Mouse (Mus musculus) v-Abl transformed pro-B cells (cell line): ENCODE data around the gene Sdk1.
"Not testable (repeated sequence)": the region's sequence is repeated elsewhere in the genome, so short reads cannot be mapped to it uniquely, and the experiment has no call there.

Source experiments
- in situ Hi-C, 2 experiments: fragments of 400-800 bp; cut with MboI; formaldehyde crosslinking; loops; one replicate each; pipeline ENCODE4 v1.15.1; 2025; ENCODE audit not compliant: unreplicated experiment in 2 of 2

Sdk1 gene

GRCm38 (mm10) chr5:141625401-141625800, 384.1 kb downstream of the Sdk1 start:
- in situ Hi-C loops = no loop called here

DNA sequence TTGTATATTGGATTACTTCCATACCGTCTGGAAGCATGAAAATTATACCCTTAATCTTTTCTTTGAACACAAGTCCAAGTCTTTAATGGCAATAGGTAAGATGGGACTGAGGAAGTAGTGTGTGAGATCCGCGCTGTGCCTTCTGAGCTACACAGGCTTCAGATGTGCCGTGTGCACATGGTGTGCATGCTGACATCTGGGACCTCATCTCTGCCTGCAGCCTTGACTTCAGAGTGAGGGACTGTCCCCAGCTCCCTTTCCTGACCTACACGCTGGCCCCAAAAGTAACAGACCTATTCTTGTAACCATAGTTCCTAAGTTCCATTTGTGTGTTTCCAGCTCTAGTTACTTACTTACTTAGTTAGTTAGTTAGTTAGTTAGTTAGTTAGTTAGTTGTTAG, 390.4 kb downstream of the Sdk1 start:
- in situ Hi-C loops = no loop called here

GRCm38 (mm10) chr5:141633271-141633670, 392.0 kb downstream of the Sdk1 start:
- in situ Hi-C loops = no loop called here

GRCm38 (mm10) chr5:141636406-141636805, 395.1 kb downstream of the Sdk1 start:
- in situ Hi-C loops = no loop called here

DNA sequence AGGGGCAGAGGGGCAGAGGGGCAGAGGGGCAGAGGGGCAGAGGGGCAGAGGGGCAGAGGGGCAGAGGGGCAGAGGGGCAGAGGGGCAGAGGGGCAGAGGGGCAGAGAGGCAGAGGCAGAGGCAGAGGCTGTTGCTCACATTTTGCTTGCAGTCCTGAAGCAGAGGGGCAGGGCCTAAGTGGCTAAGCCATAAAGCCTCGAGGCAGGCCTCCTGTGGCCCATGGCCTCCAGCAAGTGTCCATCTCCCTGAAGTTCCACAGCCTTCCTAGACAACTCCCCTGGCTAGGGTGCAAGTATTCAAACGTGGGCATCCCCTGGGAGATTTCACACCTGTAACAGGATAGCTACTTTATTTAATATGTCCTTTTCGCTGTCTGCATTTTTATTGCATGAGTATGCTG, 395.8 kb downstream of the Sdk1 start:
- in situ Hi-C loops = not testable (repeated sequence)

DNA sequence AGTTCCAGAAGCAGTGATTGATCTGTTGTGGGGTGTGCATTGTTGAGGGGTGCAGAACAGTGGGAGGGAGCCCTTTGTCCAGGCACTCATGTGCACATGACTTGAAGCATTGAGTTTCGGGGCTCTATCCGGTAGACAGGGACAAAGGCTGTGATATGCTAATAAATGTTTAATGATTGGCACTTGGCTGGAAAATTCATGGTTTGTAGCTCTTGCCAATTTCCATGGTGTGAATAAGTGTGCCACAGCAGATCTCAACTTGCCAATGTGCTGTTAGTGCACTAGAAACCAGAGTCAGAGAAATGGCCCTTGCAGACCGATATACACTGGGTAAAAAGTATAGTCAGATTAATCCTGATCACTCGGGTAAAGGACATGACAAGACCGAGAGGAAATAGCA, 404.4 kb downstream of the Sdk1 start:
- in situ Hi-C loops = no loop called here

- in situ Hi-C loops = no loop called here
Measured at GRCm38 (mm10) chr5:141646621-141647020, 405.3 kb downstream of the Sdk1 start.

GRCm38 (mm10) chr5:141649831-141650375, 408.6 kb downstream of the Sdk1 start:
- in situ Hi-C loops = no loop called here

GRCm38 (mm10) chr5:141651690-141652377, 410.5 kb downstream of the Sdk1 start:
- in situ Hi-C loops = no loop called here

GRCm38 (mm10) chr5:141676371-141676770, 435.1 kb downstream of the Sdk1 start:
- in situ Hi-C loops = no loop called here

DNA sequence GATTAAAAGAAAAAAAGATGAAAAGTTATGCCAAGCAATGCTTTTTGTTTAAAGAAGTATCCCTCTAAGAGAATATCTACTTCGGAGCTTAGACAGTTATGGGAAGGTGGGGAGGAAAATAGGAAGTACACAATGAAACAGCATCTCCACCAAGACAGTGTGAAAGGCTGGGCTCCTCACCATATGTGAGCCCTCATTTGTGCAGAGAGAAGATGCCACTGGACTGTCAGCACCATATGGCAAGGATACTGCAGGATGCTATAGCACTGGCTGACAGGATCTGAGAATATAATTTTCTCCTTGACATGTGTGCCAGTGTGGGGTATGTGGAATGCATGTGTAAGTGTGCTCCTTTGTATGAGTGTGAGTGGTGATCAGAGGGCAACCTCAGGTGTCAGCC, 435.7 kb downstream of the Sdk1 start:
- in situ Hi-C loops = no loop called here

- in situ Hi-C loops = no loop called here
Measured at GRCm38 (mm10) chr5:141677841-141678240, 436.6 kb downstream of the Sdk1 start.

- in situ Hi-C loops = no loop called here
Measured at GRCm38 (mm10) chr5:141686876-141687420, 445.7 kb downstream of the Sdk1 start.

DNA sequence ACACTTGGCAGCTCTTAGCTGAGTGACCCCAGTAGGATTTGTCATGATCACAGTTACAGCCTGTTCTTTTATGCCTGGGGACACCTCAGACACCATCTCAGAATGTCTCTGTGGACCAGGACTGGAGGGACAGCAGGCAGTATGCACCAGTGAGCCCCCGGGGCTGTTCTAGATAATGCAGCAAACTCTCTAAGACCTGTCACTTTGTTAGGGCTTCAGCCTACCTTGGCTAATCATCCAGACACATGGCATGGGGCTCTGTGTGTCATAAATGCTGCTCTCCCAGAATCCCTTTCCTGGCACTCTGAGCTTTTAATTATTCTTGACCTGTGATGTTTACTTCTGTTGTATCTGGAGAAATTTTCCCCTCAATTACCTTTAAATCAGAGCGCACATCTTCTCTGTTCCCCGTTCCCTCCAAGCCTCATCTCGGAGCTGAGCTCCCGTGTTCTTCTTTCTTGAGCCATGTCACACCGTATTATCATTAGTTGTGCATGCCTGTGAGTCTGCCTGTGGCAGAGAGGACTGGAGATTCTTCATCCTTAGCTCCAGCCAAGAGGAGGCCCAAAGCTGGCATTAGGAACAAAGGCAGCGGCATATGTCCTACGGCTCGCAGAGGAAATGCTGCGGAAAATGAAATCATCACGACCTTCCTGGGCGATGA, 448.3 kb downstream of the Sdk1 start:
- in situ Hi-C loops = no loop called here

DNA sequence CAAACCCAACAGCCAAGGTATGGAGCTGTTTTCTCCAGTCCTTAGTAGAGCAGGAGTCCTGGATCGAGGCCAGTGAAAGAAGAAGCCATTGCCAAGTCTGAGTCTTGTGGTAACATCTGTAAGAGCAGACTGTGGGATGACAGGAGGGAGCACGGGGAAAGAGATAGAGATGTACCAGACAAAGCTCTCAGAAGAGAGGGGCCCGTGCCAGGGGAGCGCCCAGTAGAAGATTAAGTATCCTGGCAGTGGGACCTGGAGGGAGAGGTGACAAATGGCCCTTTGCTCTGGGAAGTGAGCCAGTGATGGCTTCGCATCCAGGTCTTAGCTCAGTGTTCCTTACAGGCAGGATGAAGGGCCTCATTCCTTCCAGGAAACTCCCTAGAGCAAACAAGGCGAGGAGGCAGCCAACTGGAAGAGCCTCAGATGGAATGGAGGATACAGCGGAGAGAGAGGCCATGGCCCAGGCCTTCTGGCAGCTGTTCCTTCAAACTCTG, 450.2 kb downstream of the Sdk1 start:
- in situ Hi-C loops = no loop called here

DNA sequence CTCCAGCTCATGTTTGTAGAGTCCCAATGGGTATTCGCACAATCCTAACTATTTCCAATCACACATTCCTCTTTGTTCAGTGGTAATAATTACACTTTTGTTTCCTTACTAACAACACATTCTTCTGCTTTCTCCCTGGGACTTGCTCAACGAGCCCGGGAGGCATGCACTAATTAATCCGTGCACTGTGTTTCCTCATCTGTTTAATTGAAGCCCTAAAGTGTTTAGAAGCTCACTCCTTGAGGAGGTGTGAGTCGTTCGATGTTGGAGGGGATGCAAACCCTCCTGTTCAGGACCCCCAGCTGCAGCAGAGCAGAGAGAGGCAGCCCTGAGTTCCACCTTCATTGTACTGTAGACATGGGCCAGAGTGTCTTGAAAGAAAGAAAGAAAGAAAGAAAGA, 452.4 kb downstream of the Sdk1 start:
- in situ Hi-C loops = no loop called here

- in situ Hi-C loops = no loop called here
Measured at GRCm38 (mm10) chr5:141694901-141695300, 453.6 kb downstream of the Sdk1 start.

GRCm38 (mm10) chr5:141698406-141698805, 457.1 kb downstream of the Sdk1 start:
- in situ Hi-C loops = no loop called here

DNA sequence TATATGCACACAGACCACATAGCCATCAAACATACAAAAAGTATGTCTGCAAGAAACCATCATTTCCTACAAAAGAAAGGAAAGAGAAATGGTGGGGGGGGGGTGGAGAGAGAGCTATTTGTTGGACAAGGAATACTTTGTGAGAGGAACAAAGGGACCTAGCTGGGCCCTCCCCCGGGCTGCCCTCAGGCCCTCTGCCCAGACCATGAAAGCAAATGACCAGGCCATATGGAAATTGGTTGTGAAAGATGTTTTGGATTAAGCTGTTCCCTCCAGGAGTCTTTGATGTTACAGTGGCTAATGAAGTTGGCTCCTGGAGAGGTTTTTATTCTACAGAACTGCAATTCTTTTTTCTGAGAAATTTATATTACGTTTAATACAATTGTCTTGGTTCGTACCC, 479.5 kb downstream of the Sdk1 start:
- in situ Hi-C loops = no loop called here

DNA sequence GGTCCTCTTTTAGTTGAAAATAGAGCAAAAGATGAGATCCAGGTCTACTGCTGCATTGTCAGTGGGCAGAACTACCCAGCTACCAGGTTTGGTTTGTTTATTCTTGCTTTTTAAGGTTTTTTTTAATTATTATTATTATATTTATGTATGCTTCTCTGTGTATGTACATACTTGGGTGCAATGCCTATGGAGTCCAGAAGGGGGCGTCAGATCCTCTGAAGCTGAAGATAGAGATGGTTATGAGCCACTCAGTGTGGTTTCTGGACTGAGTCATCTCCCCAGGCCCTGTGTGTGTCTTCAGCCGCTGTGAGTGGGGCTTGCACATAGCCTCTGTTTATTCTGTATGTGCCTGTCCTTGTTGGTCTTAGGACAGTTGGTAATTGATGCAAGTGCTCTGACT, 486.7 kb downstream of the Sdk1 start:
- in situ Hi-C loops = no loop called here

- in situ Hi-C loops = no loop called here
Measured at GRCm38 (mm10) chr5:141730006-141730405, 488.7 kb downstream of the Sdk1 start.

DNA sequence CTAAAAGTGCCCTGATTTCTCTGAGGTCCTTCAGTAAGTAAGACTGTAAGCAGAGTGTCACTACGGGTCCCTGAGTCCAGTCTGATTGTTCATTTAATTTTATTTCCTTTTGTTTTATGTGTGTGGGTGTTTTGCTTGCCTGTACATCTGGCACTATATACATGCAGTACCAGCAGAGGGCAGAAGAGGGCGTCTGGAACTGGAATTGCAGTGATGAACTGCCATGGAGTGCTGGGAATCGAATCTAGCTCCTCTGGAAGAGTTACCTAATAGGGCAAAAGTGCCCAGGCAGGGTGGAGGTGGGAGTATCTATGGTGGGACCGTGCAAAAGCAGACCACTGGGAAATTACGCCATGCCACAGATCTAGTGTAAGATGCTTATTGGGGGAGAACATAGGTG, 497.4 kb downstream of the Sdk1 start:
- in situ Hi-C loops = no loop called here
